Mouse (Mus musculus): ENCODE data around the gene Ube2q2. TPM values are rescaled to one million over a fixed set of nuclear protein-coding genes. Genes with fewer than 3 reads are reported as not detected.

Gene Ube2q2
- polyA plus RNA-seq, 1 experiment from 2014 or later = 30.2 TPM

DNA sequence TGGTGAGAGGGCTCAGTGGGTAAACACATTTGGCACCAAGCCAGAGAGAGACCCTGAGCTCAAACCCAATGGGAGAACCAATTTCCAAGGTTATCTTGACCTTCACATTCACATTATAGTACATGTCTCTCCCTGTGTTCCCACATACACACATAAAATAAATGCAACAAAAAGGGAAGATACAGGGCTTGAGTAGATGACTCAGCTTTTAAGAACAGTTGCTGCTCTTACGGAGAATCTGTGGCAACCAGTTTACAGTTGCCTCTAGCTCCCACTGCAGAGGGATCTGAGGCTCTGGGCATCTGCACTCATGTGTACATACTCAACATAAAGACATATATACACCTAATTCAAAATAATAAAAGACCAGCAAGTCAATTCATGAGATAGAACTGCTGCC is 49.6 kb downstream of the Ube2q2 start:
- Histone ChIP-seq H3K4me1 (no peaks in the 10 kb centered on the region), H3K4me3 (replicated peaks) (no peak overlapping the region), H3K27me3 (no peaks in the 10 kb centered on the region), H3K36me3 (peaks cover 36% of the 10 kb centered on the region), H3K4me2 (no peak overlapping the region), H3K27ac (no peak overlapping the region), H3K9me3 (replicated peaks) (no peaks in the 10 kb centered on the region), H3K9ac (no peak overlapping the region)
- no peak for ATAC-seq (replicated peaks; ENCODE audit: low FRiP score)
- WGBS = 94% methylated on average over 1 of the region's 1 CpGs

DNA sequence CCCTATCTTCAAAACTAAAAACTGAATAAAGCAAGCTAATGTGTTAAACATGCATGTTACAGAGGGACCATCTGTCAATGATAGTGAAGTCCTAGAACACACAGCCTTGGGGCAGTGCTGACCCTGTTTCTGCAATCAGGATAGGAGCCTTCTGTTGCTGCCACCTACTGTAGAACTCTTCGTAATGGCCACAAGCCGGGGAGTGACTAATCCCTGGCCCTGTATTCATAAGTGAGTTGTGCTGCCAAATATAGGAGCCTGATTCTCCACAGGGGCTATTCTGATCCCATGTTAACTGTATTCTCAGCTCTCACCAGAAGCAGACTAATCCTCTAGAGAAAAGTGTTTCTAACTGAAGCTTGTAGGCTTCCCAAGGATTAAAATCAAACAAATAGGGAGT is 50.7 kb downstream of the Ube2q2 start:
- H3K36me3 ChIP-seq = peaks cover 37% of the 10 kb centered on the region
- no peak overlapping the region for H3K4me3 ChIP-seq (replicated peaks)
- no peaks in the 10 kb centered on the region for H3K4me1 ChIP-seq
- H3K9me3 ChIP-seq (replicated peaks) = no peaks in the 10 kb centered on the region
- ATAC-seq (replicated peaks; ENCODE audit: low FRiP score) = no peak
- no peak overlapping the region for H3K4me2 ChIP-seq
- no peak overlapping the region for H3K9ac ChIP-seq
- H3K27ac ChIP-seq = no peak overlapping the region
- WGBS = 82% methylated on average over 2 of the region's 2 CpGs
- no peaks in the 10 kb centered on the region for H3K27me3 ChIP-seq

DNA sequence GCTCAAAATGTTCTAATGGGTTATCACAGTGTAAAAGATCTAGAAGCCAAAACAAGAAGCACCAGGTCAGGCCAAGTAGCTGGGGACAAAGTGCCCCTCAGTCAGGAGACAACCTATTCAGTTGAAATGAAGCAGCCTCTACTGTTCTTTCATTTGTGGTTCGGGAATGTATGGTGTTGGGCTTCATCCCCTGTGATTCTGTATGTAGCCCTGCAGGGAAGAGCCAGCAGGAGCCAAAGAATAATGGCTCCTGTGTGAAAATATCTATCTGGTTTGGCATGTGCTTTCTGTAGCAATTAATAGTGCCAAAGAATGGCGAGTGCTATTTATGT is 59.8 kb downstream of the Ube2q2 start:
- H3K4me3 ChIP-seq (replicated peaks) = peak overlapping the region; percentile 83
- peaks cover 29% of the 10 kb centered on the region for H3K4me1 ChIP-seq
- H3K9me3 ChIP-seq (replicated peaks) = no peaks in the 10 kb centered on the region
- 0 out of 2 replicates have a peak, but pooled peaks have one; percentile 31 for ATAC-seq (replicated peaks; ENCODE audit: low FRiP score)
- WGBS = 2% methylated on average over 2 of the region's 2 CpGs
- no peaks in the 10 kb centered on the region for H3K27me3 ChIP-seq
- H3K4me2 ChIP-seq = peak overlapping the region; percentile 68
- H3K9ac ChIP-seq = peak overlapping the region; percentile 80
- peaks cover 20% of the 10 kb centered on the region for H3K36me3 ChIP-seq
- H3K27ac ChIP-seq = peak overlapping the region; percentile 93

DNA sequence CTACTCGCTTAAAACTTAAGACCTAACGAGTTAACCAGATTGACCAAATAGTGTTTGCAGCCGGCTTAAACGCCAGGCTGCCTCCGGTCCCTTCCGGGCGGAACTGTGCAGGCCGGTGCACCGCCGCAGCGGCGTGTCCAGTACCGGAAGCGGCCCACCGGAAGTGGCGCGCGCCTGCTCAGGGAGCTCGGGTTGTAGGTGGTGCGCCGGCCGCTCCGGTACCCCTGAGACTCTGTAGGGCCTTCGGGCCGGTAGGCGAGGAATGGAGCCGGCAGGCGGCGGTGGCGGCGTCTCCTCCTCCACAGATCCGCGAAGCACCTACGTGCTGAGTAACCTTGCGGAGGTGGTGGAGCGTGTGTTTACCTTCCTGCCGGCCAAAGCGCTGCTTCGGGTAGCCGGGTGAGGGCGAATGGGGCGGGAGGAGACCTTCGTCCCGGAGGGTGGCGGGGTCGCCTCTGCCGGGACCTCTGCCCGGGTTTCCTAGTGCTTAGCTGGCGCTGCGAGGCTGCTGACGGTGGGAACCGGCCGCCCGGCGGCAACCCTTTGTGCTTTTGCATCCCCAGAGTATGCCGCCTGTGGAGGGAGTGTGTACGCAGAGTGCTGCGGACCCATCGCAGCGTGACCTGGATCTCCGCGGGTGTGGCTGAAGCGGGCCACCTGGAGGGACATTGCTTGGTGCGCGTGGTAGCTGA is 60.3 kb downstream of the Ube2q2 start, which contains the start of gene Fbxo22:
Gene Fbxo22, plus strand, starts transcription at position 136 of the 692 bp plus-strand sequence.
- Histone ChIP-seq H3K9me3 (replicated peaks) (no peaks in the 10 kb centered on the region), H3K9ac (peak within 1 kb of the TSS; percentile 80), H3K4me2 (peak within 1 kb of the TSS; percentile 68), H3K4me3 (replicated peaks) (peak within 1 kb of the TSS; percentile 83), H3K27me3 (no peaks in the 10 kb centered on the region), H3K4me1 (peaks cover 29% of the 10 kb centered on the region), H3K27ac (peak within 1 kb of the TSS; percentile 93), H3K36me3 (peaks cover 22% of the 10 kb centered on the region)
- under 1% methylated on average over 65 of the region's 65 CpGs for WGBS
- peak; percentile 99 for ATAC-seq (replicated peaks; ENCODE audit: low FRiP score)

DNA sequence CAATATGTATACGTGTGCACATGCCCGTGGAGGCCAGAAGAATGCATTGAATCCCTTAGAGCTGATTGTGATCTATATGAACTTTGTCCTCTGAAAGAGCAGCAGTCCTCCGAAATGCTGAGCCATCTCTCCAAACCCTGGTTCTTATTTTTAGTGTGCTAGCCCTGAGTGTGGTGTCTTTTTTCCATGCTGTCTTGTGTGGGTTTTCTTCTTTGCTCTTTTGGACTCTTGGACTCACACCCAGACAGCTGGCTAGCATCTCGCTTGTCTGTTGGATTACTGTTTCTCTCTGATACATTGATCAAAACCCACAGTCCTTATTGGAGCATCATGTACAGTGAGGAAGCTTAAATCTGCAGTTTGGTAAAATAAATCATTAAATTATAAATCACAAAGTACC is 63.0 kb downstream of the Ube2q2 start:
- Histone ChIP-seq H3K4me1 (peaks cover 31% of the 10 kb centered on the region), H3K36me3 (peaks cover 37% of the 10 kb centered on the region), H3K9ac (no peak overlapping the region), H3K27ac (no peak overlapping the region), H3K27me3 (no peaks in the 10 kb centered on the region), H3K9me3 (replicated peaks) (no peaks in the 10 kb centered on the region), H3K4me3 (replicated peaks) (no peak overlapping the region), H3K4me2 (no peak overlapping the region)
- no peak for ATAC-seq (replicated peaks; ENCODE audit: low FRiP score)
- 75% methylated on average over 4 of the region's 4 CpGs for WGBS

DNA sequence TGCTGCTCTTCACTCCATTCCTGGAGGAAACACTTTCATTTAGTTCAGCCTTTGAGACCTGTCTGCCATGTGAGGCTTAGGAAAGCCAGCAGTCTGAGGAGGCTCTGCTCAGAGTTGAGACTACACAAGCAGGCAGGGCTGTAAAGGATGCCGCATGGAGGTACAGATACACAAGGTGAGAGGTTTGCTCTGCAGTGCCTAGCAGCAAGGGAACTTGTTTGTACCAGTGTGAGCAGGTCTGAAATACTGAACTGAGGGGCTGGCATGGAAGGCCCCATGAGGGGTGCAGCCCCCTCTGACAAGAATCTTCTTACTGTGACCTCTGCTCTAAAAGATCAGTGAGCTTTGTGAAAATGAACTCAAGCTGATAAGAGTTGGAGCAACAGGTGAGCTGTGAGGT is 64.7 kb downstream of the Ube2q2 start:
- H3K27me3 ChIP-seq = no peaks in the 10 kb centered on the region
- 90% methylated on average over 1 of the region's 1 CpGs for WGBS

DNA sequence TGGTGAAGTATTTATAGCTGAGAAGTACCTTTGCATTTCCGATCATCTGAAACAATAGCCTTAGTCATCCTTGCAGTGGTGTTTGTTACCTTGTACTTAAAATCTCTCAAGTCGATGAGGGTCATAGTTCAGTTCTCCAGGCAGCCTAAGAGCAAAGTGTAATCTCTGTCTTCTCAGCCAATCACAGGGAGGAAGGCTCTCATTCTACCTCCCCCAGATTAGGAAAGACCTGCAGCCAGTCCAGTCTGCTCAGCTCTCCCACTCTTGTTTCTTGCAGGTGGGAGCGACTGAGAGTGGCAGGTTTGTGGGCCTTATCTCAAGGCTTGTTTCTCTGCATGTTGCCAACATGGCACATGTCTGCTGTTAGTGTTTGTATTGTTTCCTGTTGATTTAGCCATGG is 66.4 kb downstream of the Ube2q2 start:
- 57% methylated on average over 3 of the region's 3 CpGs for WGBS

More for the DNA sequence above, 64.7 kb downstream of the Ube2q2 start:
- H3K9me3 ChIP-seq (replicated peaks) = no peaks in the 10 kb centered on the region
- no peak overlapping the region for H3K4me2 ChIP-seq
- no peak overlapping the region for H3K4me3 ChIP-seq (replicated peaks)
- H3K27ac ChIP-seq = no peak overlapping the region
- no peak for ATAC-seq (replicated peaks; ENCODE audit: low FRiP score)
- H3K4me1 ChIP-seq = peaks cover 25% of the 10 kb centered on the region
- no peak overlapping the region for H3K9ac ChIP-seq
- H3K36me3 ChIP-seq = peaks cover 55% of the 10 kb centered on the region

DNA sequence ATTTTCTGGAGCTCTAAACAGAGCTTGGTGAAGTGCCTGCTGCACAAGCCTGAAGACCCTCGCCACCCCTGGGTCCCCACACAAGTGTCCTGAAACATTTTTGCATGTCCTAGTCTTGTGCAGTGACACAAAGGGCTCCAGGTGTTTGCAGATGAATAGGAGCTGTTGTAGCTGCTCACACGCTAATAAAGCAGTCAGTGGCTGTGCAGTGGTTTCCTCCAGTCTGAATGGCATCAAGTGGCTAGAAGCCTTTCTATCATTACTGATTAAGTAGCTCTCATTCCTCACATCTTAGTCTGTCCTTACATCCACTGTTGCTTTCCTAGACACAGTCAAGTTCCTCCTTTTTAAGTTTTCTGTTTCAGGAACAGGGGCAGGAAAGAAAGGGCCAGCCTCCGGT is 67.0 kb downstream of the Ube2q2 start:
- Histone ChIP-seq H3K4me3 (replicated peaks) (no peak overlapping the region), H3K36me3 (peaks cover 76% of the 10 kb centered on the region), H3K9ac (no peak overlapping the region), H3K27ac (no peak overlapping the region), H3K27me3 (no peaks in the 10 kb centered on the region), H3K4me1 (peaks cover 12% of the 10 kb centered on the region; the same call in 1 of the 2 replicates), H3K9me3 (replicated peaks) (no peaks in the 10 kb centered on the region), H3K4me2 (no peak overlapping the region)
- no peak for ATAC-seq (replicated peaks; ENCODE audit: low FRiP score)
- WGBS = 90% methylated on average over 3 of the region's 3 CpGs

More for the DNA sequence above, 66.4 kb downstream of the Ube2q2 start:
- H3K27me3 ChIP-seq = no peaks in the 10 kb centered on the region
- no peak overlapping the region for H3K4me2 ChIP-seq
- H3K27ac ChIP-seq = no peak overlapping the region
- peaks cover 70% of the 10 kb centered on the region for H3K36me3 ChIP-seq
- no peak overlapping the region for H3K4me3 ChIP-seq (replicated peaks)
- H3K9me3 ChIP-seq (replicated peaks) = no peaks in the 10 kb centered on the region
- no peak overlapping the region for H3K9ac ChIP-seq
- peaks cover 18% of the 10 kb centered on the region for H3K4me1 ChIP-seq
- ATAC-seq (replicated peaks; ENCODE audit: low FRiP score) = peak; percentile 36; the same call in 1 of the 2 replicates

DNA sequence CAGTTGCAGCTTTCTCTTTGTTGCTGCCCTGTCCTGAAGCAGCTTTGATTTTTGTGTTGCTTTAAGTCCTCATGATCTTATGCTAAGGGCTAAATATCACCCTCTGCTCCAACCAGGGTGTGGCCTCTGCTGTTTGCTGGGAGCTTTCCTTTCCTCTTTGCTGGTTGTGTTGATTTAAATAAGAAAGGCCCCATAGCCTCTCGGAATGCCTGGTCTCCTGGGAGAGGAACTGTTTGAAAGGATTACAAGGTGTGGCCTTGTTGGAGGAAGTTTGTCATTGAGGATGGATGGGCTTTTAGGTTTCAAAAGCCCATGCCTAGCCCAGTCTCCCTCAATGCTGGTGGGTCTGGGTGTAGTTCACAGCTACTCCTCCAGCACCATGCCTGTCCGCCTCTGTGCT is 67.4 kb downstream of the Ube2q2 start:
- H3K4me2 ChIP-seq = no peak overlapping the region
- H3K4me1 ChIP-seq = peaks cover 9% of the 10 kb centered on the region; the same call in 1 of the 2 replicates
- no peaks in the 10 kb centered on the region for H3K27me3 ChIP-seq
- no peak overlapping the region for H3K4me3 ChIP-seq (replicated peaks)
- H3K9me3 ChIP-seq (replicated peaks) = no peaks in the 10 kb centered on the region
- 84% methylated on average over 2 of the region's 2 CpGs for WGBS
- H3K36me3 ChIP-seq = peaks cover 81% of the 10 kb centered on the region
- ATAC-seq (replicated peaks; ENCODE audit: low FRiP score) = no peak
- no peak overlapping the region for H3K27ac ChIP-seq
- H3K9ac ChIP-seq = no peak overlapping the region

DNA sequence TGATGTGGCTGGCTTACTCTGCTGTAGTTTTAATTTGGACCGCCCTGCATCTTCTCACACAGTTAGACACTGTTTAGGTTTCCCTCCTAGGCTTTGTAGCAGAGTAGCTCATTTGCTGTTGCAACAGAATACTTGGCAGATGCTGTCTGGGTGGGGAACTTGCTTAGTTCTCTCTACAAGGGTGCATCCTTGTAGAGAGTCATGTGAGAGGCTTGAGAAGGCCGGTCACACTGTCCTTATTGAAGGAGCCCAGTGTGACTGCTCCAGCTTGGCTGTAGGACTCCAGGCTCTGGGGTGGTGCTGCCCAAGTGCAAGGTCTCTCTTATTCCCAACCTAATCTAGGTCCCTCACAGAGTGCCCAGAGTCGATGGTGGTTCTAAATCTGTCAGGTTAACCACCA is 68.7 kb downstream of the Ube2q2 start:
- Histone ChIP-seq H3K9ac (no peak overlapping the region), H3K4me1 (peaks cover 2% of the 10 kb centered on the region; the same call in 1 of the 2 replicates), H3K27me3 (no peaks in the 10 kb centered on the region), H3K4me3 (replicated peaks) (no peak overlapping the region), H3K9me3 (replicated peaks) (no peaks in the 10 kb centered on the region), H3K4me2 (no peak overlapping the region), H3K27ac (no peak overlapping the region), H3K36me3 (peaks cover 90% of the 10 kb centered on the region)
- ATAC-seq (replicated peaks; ENCODE audit: low FRiP score) = no peak
- WGBS = 87% methylated on average over 3 of the region's 3 CpGs

DNA sequence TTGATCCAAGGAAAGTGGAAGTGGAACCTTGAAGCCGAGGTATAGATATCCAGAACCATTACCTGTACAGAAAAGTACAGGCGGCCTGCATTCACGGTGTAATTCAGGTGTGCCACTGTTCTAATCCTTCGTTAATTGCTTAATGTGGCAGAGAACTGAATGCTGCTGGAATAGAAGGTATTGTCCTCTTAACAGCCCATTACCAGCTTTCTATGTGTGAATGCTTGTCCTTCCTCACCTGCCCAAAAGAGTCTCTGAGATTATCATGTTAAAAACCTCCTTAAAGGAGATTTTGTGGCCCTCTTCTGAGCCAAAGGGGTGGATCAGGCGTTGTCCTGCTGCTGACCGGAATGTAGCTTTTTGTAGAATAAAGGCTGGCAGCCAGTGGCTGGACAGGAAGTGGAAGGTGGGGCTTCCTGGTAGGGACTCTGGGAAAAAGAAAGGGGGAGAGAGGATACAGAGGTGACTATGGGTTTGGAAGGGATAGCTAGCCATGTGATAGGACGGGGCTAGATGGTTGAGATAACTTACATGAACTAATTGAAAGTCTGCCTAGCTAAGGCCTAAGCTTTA is 76.6 kb downstream of the Ube2q2 start:
- Histone ChIP-seq H3K27ac (no peak overlapping the region), H3K4me3 (replicated peaks) (no peak overlapping the region), H3K27me3 (no peaks in the 10 kb centered on the region), H3K36me3 (peaks cover 61% of the 10 kb centered on the region), H3K9ac (no peak overlapping the region), H3K9me3 (replicated peaks) (no peaks in the 10 kb centered on the region), H3K4me2 (no peak overlapping the region), H3K4me1 (no peaks in the 10 kb centered on the region)
- 90% methylated on average over 7 of the region's 7 CpGs for WGBS
- no peak for ATAC-seq (replicated peaks; ENCODE audit: low FRiP score)

DNA sequence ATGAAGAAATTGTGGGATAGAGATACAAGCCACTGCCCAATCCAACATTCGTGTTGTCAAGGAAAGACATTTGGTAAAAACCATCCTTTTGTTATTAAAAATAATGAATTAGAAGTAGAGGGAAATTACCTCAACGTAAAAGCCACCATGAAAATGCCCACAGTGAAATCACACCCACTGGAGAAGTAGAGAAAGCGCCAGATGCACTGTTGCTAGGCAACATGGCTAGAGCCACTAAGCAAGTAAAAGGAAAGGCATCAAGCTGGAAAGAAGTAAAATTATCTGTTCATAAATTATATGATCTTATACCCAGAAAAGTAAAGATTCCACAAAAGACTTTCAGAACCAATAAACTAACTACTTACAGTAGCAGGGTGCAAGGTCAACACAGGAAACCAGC is 77.6 kb downstream of the Ube2q2 start:
- Histone ChIP-seq H3K4me1 (no peaks in the 10 kb centered on the region), H3K9me3 (replicated peaks) (no peaks in the 10 kb centered on the region), H3K4me2 (no peak overlapping the region), H3K27me3 (no peaks in the 10 kb centered on the region), H3K4me3 (replicated peaks) (no peak overlapping the region), H3K36me3 (peaks cover 51% of the 10 kb centered on the region), H3K9ac (no peak overlapping the region), H3K27ac (no peak overlapping the region)
- 93% methylated on average over 3 of the region's 3 CpGs for WGBS
- ATAC-seq (replicated peaks; ENCODE audit: low FRiP score) = no peak
